Mouse (Mus musculus): ENCODE results near the gene 6330409D20Rik.

6330409D20Rik gene

DNA sequence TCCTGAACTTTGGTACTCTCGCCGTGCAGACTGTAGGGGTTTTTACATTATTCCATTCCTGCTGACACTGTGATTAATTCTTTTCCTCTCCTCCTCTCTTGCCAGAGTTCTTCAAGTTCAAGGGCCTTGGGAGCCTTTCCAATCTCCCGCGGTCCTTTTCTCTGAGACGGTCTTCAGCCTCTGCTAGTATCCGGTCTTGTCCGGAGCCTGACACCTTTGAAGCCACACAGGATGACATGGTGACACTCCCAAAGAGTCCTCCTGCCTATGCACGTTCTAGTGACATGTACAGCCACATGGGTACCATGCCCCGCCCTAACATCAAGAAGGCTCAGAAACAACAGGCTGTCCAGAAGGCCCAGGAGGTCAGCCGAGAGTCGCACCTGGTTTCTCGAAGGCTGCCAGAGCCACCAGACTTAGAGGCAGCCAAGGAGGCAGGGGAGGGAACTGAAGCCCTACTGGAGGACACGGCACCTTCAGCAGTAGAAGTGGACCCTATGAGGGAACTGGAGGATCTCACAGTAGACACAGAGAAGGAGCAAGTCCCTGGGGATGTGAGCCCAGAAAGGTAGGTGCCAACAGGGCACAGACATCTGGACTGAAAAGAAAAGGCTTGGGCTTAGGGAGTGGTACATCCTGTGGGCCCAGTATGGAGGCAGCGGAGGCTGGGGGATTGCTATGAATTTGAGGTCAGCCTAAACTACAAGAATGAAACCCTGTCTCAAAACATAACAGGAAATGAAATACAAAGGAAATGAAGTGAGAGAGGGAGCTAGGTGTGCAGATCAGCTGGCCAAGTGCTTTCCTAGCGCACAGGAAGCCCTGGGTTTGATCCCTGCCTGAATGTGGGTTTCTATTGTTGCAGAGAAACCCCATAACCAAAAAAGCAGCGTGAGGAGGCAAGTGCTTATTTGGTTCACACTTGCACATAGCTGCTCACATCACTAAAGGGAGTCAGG is 15.7 kb downstream of the 6330409D20Rik start:
- no peak for DNase-seq (ENCODE audit: low read depth, low spot score)

DNA sequence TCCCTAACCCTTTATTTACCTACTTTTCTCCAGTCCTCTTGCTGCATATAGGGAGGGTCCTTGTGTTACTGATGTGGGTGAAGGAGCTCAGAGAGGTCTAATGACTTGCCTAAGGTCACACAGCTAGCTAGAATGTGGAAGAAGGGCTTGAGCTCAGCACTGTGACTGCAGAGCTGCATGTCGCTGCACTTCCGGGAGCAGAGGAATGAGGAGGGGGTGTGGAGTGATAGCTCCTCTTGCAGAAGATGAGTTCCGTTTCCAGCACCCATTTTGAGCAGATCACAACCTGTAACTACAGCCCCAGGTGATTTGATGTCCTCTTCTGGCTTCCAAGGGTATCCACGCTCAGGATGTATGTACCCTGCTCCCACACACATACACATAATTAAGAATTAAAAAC is 16.7 kb downstream of the 6330409D20Rik start:
- DNase-seq (ENCODE audit: low read depth, low spot score) = no peak

DNA sequence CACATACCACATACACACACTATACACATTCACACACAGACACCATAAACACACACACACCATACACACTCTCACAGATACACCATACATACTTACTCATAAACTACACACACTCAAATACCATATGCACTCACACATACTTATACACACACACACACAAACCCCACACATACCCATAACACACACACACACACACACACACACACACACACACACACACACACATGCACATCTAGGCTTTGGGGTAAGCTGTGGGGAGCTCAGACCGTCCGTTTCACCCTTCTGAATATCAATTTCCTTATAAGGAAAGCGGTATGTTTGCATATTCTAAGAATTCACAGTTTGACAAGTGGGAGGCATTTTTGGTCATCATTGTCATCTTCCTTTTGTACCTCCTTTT is 18.2 kb downstream of the 6330409D20Rik start:
- no peak for DNase-seq (ENCODE audit: low read depth, low spot score)

DNA sequence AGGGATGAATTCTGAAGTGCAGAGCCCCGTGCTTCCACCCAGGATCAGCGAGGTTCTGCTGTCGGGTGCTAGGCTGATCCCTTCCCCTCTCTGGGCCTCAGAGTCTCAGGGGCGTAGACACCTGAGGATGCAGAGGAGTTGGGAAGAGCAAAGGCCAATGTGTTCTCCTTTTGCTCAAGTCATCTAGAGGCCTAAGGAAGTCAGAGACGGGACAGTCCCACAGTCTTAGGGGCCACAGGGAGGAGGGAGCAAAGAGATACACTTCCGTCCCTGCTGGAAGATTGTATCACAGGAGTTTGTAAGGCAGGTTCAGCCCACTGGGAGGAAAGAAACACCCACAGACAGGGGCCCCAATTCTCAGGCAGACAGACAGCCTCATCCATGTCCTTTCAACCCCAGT is 18.8 kb downstream of the 6330409D20Rik start:
- DNase-seq (ENCODE audit: low read depth, low spot score) = no peak

DNA sequence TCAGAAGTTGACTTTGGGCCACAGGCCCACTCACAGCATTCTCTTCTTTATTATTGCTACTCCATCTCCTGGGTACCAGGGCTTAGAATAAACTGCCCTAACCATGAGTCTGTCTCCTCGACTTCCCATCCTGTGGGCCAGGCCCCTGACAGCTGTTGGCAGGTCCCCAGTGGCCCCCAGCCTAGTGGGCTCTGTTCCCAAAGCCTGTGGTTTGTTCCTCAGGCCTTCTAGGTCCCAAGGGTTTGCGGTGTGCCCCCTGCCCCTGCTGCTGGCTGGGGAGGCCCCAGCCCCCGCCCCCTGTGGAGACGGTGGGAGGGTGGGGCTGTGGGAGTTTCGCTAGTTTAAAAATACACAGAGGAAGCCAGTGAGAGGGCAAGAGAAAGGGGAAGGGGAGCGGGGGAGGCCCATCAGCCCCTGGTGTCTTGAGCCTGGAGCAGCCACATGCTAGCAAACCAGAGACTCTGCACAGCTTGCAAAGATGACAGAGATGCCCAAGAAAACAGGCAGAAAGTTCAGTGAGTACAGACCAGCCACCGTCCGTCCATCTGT is 20.1 kb downstream of the 6330409D20Rik start, which contains the start of gene Sh2d3c:
Gene Sh2d3c (plus strand): TSS at position 375 of the 549 bp plus-strand sequence.
- no peak for DNase-seq (ENCODE audit: low read depth, low spot score)

DNA sequence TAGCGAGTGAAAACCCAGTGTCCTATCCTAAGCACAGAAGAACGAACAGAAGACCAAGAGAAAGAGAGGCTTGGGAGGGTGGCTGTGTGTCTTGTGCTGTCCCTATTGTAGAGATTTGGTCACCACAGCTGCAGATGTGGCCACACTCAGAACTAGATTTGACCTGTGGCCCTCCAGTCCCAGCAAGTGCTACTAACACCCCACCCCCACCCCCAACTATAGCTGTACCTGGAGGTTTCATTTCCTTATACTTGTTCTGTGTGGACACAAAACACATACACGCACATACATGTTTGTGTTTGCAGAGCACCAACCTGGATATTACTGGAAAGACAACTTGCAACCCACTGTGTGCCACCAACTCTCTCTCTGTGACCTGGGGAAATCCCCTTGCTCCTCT is 20.8 kb downstream of the 6330409D20Rik start:
- DNase-seq (ENCODE audit: low read depth, low spot score) = no peak

DNA sequence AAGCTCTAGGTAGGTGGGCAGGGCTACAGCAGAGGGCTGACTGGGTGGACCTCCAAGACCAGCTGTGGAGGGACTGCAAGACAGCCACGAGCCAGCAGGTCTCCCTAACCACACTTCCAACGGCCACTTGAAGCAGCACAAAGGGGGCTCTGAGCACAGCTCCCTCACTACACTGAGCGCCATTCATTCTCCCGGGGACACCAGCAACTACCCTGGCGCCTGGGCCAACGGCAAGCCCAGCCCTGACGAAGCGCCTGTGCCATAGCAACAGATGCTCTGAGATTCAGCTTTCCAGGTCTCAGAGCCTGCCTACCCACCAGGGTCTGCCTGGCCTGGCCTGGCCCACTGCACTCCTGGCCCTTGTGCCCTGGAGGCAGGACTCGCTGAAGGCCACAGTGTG is 22.1 kb downstream of the 6330409D20Rik start:
- no peak for DNase-seq (ENCODE audit: low read depth, low spot score)

DNA sequence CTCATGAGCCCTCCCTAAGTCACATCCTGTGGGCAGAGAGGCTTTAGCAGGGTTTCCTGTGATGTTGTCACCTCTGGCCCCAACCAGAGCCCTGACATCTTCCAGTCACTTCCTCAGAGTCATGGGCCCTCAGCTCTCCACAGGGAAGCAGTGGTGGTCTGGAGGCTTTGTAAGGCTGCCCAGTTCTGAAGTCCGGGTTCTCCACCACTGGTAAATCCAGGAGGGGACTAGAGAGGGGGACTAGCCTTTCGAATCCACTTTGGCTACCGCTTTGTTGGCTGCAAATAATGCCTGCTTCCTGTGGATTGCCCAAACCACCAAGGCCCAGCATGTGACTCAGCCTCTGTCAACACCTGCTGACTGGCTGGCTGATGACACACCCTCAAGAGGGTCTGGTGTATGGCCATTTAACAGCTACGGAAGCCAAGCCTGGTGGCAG is 25.8 kb downstream of the 6330409D20Rik start:
- DNase-seq (ENCODE audit: low read depth, low spot score) = peak; percentile 56

DNA sequence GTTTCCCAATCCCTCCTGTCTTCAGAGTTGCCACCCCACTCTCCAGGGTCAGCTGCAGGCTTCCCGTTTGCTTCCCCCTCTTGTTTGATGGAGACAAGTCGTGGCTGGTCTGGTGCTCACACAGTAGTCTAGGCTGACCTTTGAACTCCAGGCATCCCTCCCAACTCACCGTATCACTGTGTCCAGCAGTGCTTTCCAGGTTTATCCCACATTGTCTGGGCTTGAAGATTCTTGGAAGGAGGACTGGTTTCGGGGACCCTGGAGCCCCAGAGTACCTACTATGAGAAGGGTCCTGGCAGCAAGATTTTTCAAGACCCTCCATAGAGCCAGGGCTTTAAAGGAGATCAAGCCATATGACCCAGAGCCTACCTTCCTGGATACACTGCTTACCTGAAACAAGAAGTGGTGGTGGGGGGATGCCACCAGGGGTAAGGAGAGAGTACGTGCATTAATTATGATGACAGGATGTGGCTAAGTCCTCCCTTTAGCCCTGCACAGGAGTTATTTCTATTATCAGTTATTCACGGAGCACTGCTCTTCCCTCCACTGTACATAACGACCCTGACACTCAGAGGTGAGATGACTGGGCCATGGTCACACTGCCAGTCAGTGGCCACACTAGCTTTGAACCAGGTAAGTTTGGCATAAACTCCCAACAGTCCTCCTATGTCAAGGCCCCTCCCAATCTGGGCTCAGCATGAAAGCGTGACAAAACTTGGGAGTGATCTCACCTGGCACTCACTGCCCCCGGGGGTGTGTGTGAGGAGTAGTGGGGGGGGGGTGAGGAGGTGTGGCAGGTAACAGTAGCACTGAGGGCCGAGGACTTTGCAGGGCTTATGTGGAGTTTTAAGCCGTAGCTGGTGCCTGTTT is 26.5 kb downstream of the 6330409D20Rik start:
- DNase-seq (ENCODE audit: low read depth, low spot score) = no peak

DNA sequence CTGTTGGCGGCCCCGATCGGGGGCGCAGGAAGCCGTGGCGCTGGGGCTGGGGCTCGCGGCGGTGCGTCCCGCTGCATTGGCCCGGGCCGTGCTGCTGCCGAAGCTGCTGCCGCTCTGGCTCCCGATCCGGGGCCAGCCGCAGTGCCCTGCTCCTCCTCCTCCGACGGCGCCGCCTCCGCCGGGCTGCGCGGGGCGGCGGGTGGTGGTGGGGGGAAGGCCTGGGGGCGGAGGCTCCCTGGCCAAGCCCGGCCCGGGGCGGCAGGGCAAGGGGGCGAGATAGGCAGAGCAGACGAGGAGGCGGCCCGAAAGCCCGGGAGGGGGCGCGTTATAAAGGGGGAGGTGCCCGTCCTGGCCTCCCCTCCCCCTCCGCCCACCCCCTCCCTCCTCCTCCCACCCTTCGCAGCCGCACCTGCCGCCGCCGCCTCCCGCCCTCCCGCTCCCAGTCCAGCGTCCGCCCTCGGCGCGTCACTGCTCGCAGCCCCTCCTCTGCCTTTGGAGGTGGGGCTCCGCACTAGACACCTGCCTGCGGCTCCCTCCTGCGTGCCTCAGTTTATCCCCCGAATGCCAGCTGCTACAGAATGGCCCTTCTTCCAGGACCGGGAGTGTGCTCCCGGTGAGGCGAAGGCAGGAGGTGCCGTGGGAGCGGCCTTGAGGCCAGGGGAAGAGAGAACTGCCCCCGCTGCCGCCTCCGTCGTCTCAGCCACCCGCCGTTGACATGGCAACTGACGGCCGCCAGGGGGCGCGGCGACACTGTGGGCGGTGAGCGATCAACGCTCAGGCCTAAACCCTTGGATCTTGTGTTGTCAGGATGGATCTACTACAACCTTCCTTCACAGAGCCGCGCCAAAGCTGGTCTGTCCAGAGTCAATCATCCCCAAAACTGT is 27.6 kb downstream of the 6330409D20Rik start, which contains the start of gene Cdk9:
Gene Cdk9 (minus strand): TSS at position 143 of the 884 bp plus-strand sequence.
- DNase-seq (ENCODE audit: low read depth, low spot score) = peak; percentile 84

DNA sequence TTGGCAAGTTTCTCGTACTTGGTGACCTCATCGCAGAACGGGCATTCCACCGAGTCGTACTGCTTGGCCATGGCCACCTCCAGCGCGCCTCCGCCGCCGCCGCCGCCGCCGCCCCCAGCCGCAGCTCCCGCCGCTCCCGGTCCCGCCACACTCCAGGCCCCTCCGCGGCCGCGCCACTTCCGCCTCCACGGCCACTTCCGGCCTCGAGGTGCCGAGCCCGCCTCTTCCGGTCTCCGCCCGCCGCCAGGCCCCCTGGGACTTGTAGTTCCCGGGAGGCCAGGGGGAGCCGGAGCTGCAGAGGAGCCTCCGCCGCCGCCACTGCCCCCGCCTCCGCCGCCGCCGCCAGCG is 28.3 kb downstream of the 6330409D20Rik start:
- peak; percentile 83 for DNase-seq (ENCODE audit: low read depth, low spot score)

DNA sequence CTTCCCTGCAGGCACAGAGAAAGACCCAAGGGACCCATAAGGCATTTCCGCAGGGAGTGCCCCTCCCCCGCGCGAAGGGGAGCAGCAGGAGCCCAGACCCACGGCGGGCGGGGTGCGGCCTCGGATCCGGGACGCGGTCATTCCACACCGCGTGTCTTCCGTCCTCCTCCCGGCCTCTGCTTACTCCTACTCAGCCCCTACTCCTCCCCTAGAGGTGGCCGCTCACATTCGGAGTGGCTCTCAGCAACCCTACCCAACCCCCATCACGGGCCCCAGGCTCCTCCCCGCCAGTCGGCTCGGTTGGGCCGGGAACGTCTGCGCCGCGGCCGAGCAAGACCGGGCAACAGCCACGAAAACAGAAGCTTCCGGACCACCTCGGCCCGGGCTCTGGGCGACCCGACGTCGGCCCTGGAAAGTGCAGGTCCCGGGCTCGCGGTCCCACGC is 28.7 kb downstream of the 6330409D20Rik start:
- peak; percentile 67 for DNase-seq (ENCODE audit: low read depth, low spot score)

DNA sequence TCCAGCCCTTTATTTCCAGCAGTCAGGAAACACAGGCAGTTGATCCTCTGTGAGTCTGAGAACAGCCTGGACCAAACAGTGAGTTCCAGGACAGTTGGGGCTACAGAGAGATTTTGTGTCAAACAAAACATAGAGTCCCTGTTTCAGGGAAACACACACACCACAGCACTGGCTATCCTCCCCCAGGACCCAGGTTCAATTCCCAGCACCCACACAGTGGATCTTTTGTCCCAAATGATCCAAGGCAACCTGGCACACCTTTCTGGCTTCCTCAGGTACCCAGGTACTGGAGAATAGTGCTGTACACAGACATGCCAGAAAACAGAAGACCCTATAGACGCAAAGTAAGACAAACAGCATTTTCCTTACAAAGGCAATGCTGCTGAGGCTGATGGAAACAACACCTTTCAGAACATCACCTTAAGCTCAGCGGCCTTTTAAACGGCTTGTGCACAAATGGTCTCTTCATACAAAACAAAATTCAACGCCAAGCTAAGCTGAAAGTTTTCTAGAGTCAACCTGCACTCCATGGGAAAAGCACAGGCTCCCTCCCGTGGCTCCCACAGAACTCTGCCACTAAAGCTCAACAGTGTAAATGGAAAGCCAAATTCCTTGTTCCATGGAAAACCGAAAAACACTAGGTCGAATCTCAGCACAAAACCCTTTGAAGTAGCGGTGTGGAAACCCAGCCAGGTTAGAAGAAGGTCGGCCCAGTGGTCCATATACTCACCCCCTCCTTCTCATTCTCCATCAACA is 29.3 kb downstream of the 6330409D20Rik start:
- no peak for DNase-seq (ENCODE audit: low read depth, low spot score)

DNA sequence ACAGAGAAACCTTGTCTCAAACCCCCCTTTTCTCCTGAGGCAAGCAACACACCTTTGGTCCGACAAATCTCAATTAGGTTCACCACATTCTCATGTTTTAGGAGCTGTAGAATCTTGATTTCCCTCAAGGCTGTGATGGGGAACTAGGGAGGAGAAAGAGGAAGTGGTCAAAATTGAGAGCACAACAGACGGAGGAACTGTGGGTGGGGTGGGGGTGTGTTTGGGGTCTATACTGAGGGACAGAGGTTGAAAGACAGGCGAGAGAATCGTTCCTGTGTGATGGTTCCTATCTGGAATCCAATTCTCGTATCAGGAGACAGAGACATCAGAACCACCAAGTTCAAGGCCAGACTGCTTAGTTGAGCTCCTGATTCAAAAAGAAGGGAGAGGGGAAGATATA is 30.4 kb downstream of the 6330409D20Rik start:
- DNase-seq (ENCODE audit: low read depth, low spot score) = no peak

DNA sequence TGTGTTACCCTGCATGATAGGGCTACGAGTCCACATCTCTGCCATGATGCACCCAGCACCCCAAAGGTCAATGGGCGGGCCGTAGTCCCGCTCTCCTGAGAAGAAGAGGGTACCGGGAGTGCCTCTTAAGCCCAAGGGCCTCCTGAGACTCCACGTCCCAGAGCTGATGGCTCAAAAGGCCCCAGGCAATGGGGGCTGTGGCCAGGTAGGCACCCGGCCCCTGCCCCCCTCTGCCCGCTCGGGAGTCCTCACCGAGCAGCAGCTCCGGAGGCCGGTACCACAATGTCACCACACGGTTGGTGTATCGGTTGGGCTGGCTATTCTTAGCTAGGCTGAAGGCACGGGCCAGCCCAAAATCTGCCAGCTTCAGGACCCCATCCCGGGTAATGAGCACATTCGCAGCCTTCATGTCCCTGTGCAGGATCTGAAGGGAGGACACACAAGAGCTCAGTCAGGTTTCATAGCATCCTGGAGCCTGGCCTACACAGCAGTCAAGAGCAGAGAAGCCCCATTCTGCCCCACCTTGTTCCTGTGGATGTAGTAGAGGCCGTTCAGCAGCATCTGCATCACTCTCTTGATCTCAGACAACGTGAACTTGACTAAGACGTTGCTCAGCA is 31.2 kb downstream of the 6330409D20Rik start:
- DNase-seq (ENCODE audit: low read depth, low spot score) = no peak

DNA sequence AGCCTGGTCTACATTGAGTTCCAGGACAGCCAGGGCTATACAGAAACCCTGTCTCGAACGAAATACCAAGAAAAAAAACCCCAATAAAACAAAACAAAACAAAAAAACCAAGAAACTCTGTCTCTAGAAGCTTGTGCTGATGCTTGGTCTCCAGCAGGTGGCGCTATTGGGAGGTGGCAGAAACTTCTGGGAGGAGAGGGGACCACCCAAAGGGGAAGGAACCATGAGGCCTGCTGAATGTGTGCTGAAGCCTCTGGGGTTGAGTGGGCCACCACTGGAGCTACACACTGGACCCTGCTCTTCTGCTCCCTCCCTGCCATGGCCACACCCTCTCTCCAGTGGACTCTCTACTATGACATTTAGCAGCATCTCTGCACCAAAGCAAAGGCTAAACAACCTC is 32.2 kb downstream of the 6330409D20Rik start:
- peak; percentile 86 for DNase-seq (ENCODE audit: low read depth, low spot score)

DNA sequence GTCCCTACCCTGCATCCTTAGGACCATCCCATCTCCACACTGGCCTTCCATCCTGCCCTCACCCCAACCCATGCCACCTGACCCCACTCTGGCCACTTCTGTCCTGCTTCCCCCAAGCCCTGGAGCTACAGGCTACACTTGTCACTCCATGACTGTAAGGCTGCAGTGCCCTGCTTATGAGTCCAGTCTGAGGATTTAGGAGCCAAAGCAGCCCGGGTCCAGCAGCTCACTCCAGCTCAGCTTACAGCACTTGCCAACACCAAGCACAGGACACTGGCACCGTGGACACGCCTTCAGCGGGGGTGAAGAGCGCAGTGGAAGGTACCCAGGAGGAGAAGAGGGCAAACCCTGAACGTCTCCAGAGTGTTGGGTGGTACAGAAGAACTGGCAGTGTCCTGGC is 33.8 kb downstream of the 6330409D20Rik start:
- no peak for DNase-seq (ENCODE audit: low read depth, low spot score)

DNA sequence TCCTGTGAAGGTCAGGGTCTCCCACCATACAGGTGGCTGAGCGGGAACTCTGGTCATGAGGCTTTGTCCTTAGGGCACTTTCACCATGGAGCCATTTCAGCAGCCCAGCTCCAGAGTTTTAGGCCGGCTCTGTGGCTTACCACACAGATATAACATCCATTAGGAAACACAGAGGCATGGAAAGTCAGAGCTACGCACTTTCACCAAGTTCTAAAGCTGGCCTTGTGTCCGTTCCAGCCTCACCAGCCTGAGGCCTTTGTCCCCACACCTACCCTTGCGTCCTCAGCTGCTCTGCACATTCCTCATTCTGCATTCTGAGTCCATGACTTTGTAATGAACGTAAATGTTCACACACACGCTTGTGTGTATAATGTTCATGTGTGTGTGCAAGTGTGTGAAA is 35.8 kb downstream of the 6330409D20Rik start:
- DNase-seq (ENCODE audit: low read depth, low spot score) = no peak

DNA sequence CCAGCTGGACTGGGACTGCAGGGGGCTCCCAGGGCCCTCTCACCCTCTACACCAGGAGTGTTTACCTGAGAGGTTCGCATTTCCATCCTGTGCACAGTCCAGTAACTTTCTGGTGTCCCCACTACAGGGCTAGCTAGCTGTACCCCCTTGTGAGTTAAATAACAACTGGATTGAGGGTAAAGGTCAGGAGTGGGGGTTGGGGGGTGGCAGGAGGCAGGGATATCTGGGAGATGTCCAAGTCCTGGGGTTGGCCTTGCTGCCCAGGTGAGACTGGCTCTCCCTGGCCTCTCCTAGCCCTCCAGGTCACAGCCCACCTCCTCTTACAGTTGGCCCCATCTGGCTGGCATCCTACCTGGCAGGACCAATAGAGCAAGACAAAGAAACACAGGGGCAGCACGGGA is 36.8 kb downstream of the 6330409D20Rik start, which contains the start of gene Fpgs:
Gene Fpgs (minus strand): TSS at position 125 of the 401 bp plus-strand sequence.
- DNase-seq (ENCODE audit: low read depth, low spot score) = no peak

DNA sequence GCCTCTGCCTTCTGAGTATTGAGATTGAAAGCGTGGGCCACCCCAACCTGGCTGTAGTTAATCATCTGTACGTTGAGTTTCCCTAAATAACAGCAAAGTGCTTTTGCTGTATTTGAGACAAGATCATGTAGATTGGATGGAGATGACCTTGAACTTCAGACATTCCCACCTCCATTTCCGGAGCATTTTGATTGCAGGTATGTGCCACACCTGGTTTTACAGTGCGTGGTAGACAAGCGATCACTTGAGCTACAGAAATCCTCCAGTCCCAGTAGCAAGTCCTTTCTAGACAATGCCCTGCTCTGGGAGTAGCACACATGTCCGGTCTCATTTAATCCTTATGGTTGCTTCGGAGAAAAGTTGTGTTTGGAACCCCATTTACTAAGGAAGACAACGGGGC is 37.8 kb downstream of the 6330409D20Rik start:
- DNase-seq (ENCODE audit: low read depth, low spot score) = peak; percentile 72
